Mouse (Mus musculus): ENCODE measurements around the gene Cdk5rap2. TPM values are rescaled to one million over a fixed set of nuclear protein-coding genes. Genes with fewer than 3 reads are reported as not detected.
A peak's percentile ranks its signal among the peaks of the same experiment; 100 is the strongest.

Gene Cdk5rap2
- polyA plus RNA-seq, 1 experiment from 2014 or later, result 3.4 TPM

- DNase-seq, result no peak
- H3K27ac ChIP-seq (ENCODE audit: low read depth), result no peak overlapping the region
- 57% methylated on average over 2 of the region's 2 CpGs for whole genome bisulfite sequencing (ENCODE audit: insufficient replicate concordance)
- peaks cover 3% of the 10 kb centered on the region; the same call in 1 of the 2 replicates for H3K4me1 ChIP-seq (ENCODE audit: insufficient read depth)
- no peak overlapping the region for H3K4me2 ChIP-seq (ENCODE audit: low read depth, low read length)
- H3K9me3 ChIP-seq (ENCODE audit: low read length), result no peaks in the 10 kb centered on the region
- H3K27me3 ChIP-seq (ENCODE audit: insufficient read depth, low read length), result no peaks in the 10 kb centered on the region
- ATAC-seq, result no peak
- no peaks in the 10 kb centered on the region for H3K36me3 ChIP-seq (replicated peaks; ENCODE audit: insufficient read depth, low read length)
- no peak for TF ChIP-seq EP300 (IDR thresholded peaks at IDR 0.05; ENCODE audit: low read depth)
- no peak for TF ChIP-seq CTCF (IDR thresholded peaks at IDR 0.05; ENCODE audit: low read depth)
- H3K9ac ChIP-seq (replicated peaks), result no peak overlapping the region
- H3K4me3 ChIP-seq (ENCODE audit: low read depth, low read length), result no peak overlapping the region
Measured at GRCm38 (mm10) chr4:70412126-70412525, 1.9 kb upstream of the Cdk5rap2 start.

GRCm38 (mm10) chr4:70409456-70409855 is 787 bp downstream of the Cdk5rap2 start:
- no peaks in the 10 kb centered on the region for H3K36me3 ChIP-seq (replicated peaks; ENCODE audit: insufficient read depth, low read length)
- ATAC-seq, result no peak
- peaks cover 3% of the 10 kb centered on the region; the same call in 1 of the 2 replicates for H3K4me1 ChIP-seq (ENCODE audit: insufficient read depth)
- no peaks in the 10 kb centered on the region for H3K9me3 ChIP-seq (ENCODE audit: low read length)
- 27% methylated on average over 9 of the region's 9 CpGs for WGBS (ENCODE audit: insufficient replicate concordance)
- no peak for DNase-seq
- H3K27me3 ChIP-seq (ENCODE audit: insufficient read depth, low read length), result no peaks in the 10 kb centered on the region
- H3K4me3 ChIP-seq (ENCODE audit: low read depth, low read length), result peak overlapping the region; percentile 89
- H3K4me2 ChIP-seq (ENCODE audit: low read depth, low read length), result peak overlapping the region; percentile 91
- TF ChIP-seq EP300 (IDR thresholded peaks at IDR 0.05; ENCODE audit: low read depth) (no peak), CTCF (IDR thresholded peaks at IDR 0.05; ENCODE audit: low read depth) (no peak)
- H3K27ac ChIP-seq (ENCODE audit: low read depth), result no peak overlapping the region
- H3K9ac ChIP-seq (replicated peaks), result peak overlapping the region; percentile 81

GRCm38 (mm10) chr4:70402109-70402819 is 8.0 kb downstream of the Cdk5rap2 start:
- Histone ChIP-seq H3K27me3 (ENCODE audit: insufficient read depth, low read length) (no peaks in the 10 kb centered on the region), H3K9ac (replicated peaks) (no peak overlapping the region), H3K36me3 (replicated peaks; ENCODE audit: insufficient read depth, low read length) (peaks cover 15% of the 10 kb centered on the region), H3K9me3 (ENCODE audit: low read length) (no peaks in the 10 kb centered on the region), H3K4me3 (ENCODE audit: low read depth, low read length) (no peak overlapping the region), H3K4me1 (ENCODE audit: insufficient read depth) (no peaks in the 10 kb centered on the region), H3K27ac (ENCODE audit: low read depth) (no peak overlapping the region), H3K4me2 (ENCODE audit: low read depth, low read length) (no peak overlapping the region)
- ATAC-seq, result no peak
- 76% methylated on average over 9 of the region's 9 CpGs for WGBS (ENCODE audit: insufficient replicate concordance)
- TF ChIP-seq CTCF (IDR thresholded peaks at IDR 0.05; ENCODE audit: low read depth) (peak; percentile 38), EP300 (IDR thresholded peaks at IDR 0.05; ENCODE audit: low read depth) (no peak)
- no peak for DNase-seq

- Histone ChIP-seq H3K4me3 (ENCODE audit: low read depth, low read length) (no peak overlapping the region), H3K36me3 (replicated peaks; ENCODE audit: insufficient read depth, low read length) (peaks cover 15% of the 10 kb centered on the region), H3K4me2 (ENCODE audit: low read depth, low read length) (no peak overlapping the region), H3K4me1 (ENCODE audit: insufficient read depth) (no peaks in the 10 kb centered on the region), H3K27me3 (ENCODE audit: insufficient read depth, low read length) (no peaks in the 10 kb centered on the region), H3K27ac (ENCODE audit: low read depth) (no peak overlapping the region), H3K9ac (replicated peaks) (no peak overlapping the region), H3K9me3 (ENCODE audit: low read length) (no peaks in the 10 kb centered on the region)
- TF ChIP-seq CTCF (IDR thresholded peaks at IDR 0.05; ENCODE audit: low read depth) (no peak), EP300 (IDR thresholded peaks at IDR 0.05; ENCODE audit: low read depth) (no peak)
- DNase-seq (no peak), ATAC-seq (no peak)
- 80% methylated on average over 5 of the region's 5 CpGs for WGBS (ENCODE audit: insufficient replicate concordance)
Measured at GRCm38 (mm10) chr4:70399476-70399875, 10.8 kb downstream of the Cdk5rap2 start.

- H3K4me2 ChIP-seq (ENCODE audit: low read depth, low read length), result no peak overlapping the region
- no peaks in the 10 kb centered on the region for H3K4me1 ChIP-seq (ENCODE audit: insufficient read depth)
- DNase-seq (no peak), ATAC-seq (no peak)
- no peaks in the 10 kb centered on the region for H3K9me3 ChIP-seq (ENCODE audit: low read length)
- TF ChIP-seq EP300 (IDR thresholded peaks at IDR 0.05; ENCODE audit: low read depth), result no peak
- no peak for TF ChIP-seq CTCF (IDR thresholded peaks at IDR 0.05; ENCODE audit: low read depth)
- WGBS (ENCODE audit: insufficient replicate concordance), result 85% methylated on average over 2 of the region's 2 CpGs
- no peaks in the 10 kb centered on the region for H3K27me3 ChIP-seq (ENCODE audit: insufficient read depth, low read length)
- H3K36me3 ChIP-seq (replicated peaks; ENCODE audit: insufficient read depth, low read length), result peaks cover 15% of the 10 kb centered on the region
- H3K4me3 ChIP-seq (ENCODE audit: low read depth, low read length), result no peak overlapping the region
- no peak overlapping the region for H3K27ac ChIP-seq (ENCODE audit: low read depth)
- H3K9ac ChIP-seq (replicated peaks), result no peak overlapping the region
Measured at GRCm38 (mm10) chr4:70399074-70399473, 11.2 kb downstream of the Cdk5rap2 start.

- no peaks in the 10 kb centered on the region for H3K27me3 ChIP-seq (ENCODE audit: insufficient read depth, low read length)
- no peak overlapping the region for H3K4me3 ChIP-seq (ENCODE audit: low read depth, low read length)
- H3K4me1 ChIP-seq (ENCODE audit: insufficient read depth), result no peaks in the 10 kb centered on the region
- peaks cover 11% of the 10 kb centered on the region for H3K36me3 ChIP-seq (replicated peaks; ENCODE audit: insufficient read depth, low read length)
- no peak for ATAC-seq
- TF ChIP-seq EP300 (IDR thresholded peaks at IDR 0.05; ENCODE audit: low read depth) (no peak), CTCF (IDR thresholded peaks at IDR 0.05; ENCODE audit: low read depth) (no peak)
- no peak for DNase-seq
- H3K9me3 ChIP-seq (ENCODE audit: low read length), result no peaks in the 10 kb centered on the region
- 73% methylated on average over 4 of the region's 4 CpGs for WGBS (ENCODE audit: insufficient replicate concordance)
- no peak overlapping the region for H3K27ac ChIP-seq (ENCODE audit: low read depth)
- H3K4me2 ChIP-seq (ENCODE audit: low read depth, low read length), result no peak overlapping the region
- H3K9ac ChIP-seq (replicated peaks), result no peak overlapping the region
Measured at GRCm38 (mm10) chr4:70398088-70398487, 12.2 kb downstream of the Cdk5rap2 start.

Measured in liver, postnatal 0 days (tissue).